Mouse (Mus musculus) layer of hippocampus, postnatal 10 days (tissue): ENCODE measurements around the gene Tert. TPM values are rescaled to one million over a fixed set of nuclear protein-coding genes. Genes with fewer than 3 reads are reported as not detected.

ENCODE experiments used
- DNase-seq, 2 experiments: peaks; one replicate each; pipeline ENCODE4 v3.0.0; 2021; ENCODE audit warnings: low spot score in 2 of 2
- total RNA-seq, 2 experiments: library from RNA; stranded (reverse); gene quantifications; 2 replicates each; pipeline ENCODE4 v1.2.3; 2021

Gene Tert
- total RNA-seq, 2 experiments from 2014 or later, result 4.8 to 5.6 TPM

DNA sequence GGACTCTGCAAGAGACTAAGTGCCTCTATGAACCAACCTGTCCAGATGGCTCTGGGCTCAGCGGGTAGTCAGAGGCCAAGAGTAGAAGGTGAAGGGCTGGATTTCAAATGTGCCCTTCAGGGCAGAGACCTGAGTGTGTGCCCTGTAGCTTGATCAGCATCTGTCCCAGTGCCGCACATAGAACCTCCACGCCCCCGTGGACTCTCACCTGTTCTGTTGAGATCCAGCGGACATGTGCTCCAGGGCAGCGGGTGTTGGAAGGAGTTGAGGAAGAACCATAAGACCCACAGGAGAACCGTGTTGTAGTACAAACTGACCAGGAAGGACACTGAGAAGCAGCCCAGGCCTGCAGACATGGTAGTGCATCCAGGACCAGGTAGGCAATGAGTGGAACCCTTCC, 48.5 kb downstream of the Tert start:
- DNase-seq, result no peak

DNA sequence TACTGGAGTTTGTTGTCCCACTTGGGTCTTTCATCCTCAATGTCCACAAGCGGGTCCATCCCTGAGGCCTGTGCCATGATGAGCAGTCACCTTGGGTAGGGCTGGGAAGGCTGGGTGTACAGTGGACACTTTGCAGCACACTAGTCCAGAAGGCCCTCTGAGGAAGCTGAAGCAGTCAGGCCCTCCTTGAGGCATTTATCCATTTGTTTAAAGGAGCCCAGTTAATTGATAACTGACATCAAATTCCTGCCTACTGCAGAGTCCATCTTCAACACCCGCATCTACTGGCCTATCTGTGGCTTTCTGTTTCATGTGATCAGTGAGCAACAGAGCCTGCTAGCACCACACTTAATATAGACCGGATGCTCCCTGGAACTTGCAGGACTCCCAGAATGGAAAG, 51.1 kb downstream of the Tert start, which contains the start of gene Slc6a18:
Gene Slc6a18 (minus strand): TSS at position 171 of the 400 bp plus-strand sequence.
- no peak for DNase-seq

GRCm38 (mm10) chr13:73679311-73679710, 52.6 kb downstream of the Tert start:
- no peak for DNase-seq

GRCm38 (mm10) chr13:73680394-73680793, 53.7 kb downstream of the Tert start:
- no peak for DNase-seq

GRCm38 (mm10) chr13:73682226-73682625, 55.5 kb downstream of the Tert start:
- DNase-seq, result no peak

GRCm38 (mm10) chr13:73683682-73684081, 57.0 kb downstream of the Tert start:
- DNase-seq, result peak in 1 of 2 experiments; percentile 21

- no peak for DNase-seq
Observed at GRCm38 (mm10) chr13:73684412-73684811, 57.7 kb downstream of the Tert start.

GRCm38 (mm10) chr13:73685502-73685901, 58.8 kb downstream of the Tert start:
- no peak for DNase-seq

DNA sequence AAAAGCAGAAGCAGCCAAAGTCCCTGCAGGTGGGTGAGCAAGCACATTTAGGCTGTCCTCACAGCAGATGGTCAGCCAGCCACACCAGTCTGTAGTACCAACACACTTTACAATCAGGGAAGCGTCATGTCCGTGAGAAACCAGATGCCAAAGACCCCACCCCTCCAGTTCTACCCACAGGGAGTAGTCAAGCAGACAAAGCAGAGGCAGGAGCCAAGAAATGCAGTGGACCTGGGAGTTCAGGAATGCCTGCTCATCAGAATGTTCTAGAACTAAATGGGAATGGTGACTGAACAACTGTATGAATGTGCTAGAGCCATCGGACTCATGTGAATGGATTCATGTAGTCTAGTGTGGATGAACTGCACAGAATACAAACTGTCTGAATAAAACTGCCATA, 60.9 kb downstream of the Tert start:
- DNase-seq, result no peak

DNA sequence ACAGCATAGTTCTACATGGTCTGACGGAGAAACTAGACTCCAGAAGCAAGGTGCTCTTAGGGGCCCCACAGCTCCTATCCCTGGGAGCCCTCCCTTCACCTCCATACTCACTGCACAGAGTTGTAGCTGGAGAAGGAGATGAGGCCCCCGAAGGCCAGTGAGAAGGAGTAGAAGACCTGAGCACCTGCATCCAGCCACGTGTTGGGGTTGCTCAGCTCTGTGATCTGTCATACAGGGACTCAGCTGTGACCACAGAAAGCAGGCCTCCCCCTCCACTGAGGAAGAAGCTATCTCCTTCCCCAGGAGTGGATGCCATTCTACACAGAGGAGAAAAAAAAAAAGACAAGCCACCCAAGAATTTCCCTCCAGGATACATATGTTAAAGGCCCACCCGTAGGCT, 62.2 kb downstream of the Tert start:
- no peak for DNase-seq

GRCm38 (mm10) chr13:73692249-73692868, 65.6 kb downstream of the Tert start:
- peak; percentile 74 to 78 for DNase-seq

DNA sequence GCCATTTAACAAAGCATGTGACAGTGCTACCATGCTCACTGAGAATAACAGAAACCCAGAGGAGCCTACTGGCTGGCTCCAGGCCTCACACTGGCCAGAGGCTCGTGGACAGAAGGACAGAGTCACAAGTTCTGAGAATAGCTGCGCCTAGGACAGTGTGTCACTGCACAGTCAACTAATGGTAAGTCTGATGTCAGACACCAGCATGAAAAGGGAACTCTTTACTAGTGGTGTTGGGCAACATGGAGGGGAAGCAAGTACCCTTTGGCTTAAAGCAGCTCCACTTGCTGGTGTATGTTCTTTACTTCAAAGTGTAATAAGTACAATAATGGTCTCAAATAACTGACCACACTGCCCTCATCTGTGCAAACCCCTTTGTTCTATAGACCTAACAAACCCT, 66.6 kb downstream of the Tert start:
- no peak for DNase-seq

- DNase-seq, result no peak
Observed at GRCm38 (mm10) chr13:73694972-73695371, 68.3 kb downstream of the Tert start.

GRCm38 (mm10) chr13:73696529-73696928, 69.8 kb downstream of the Tert start:
- no peak for DNase-seq

Other genes with a start within 250 kb of the Tert start
- gene Lpcat1, start 159.7 kb upstream of the Tert start, total RNA-seq, result 10 to 100 TPM; 75.5 to 77.8 TPM
- under 1 TPM; 0.30 to 0.56 TPM for gene Slc6a3, start 90.2 kb upstream of the Tert start, total RNA-seq
- gene Clptm1l, start 22.9 kb upstream of the Tert start, total RNA-seq, result 100 to 1,000 TPM; 111 to 127 TPM
- gene Slc6a18, start 51.1 kb downstream of the Tert start, total RNA-seq, result not detected
- gene Slc6a19, start 78.0 kb downstream of the Tert start, total RNA-seq, result under 1 TPM; 0.14 to 0.16 TPM
- gene Slc12a7, start 106.2 kb downstream of the Tert start, total RNA-seq, result 10 to 100 TPM in 1 of 2 experiments, 1 to 10 TPM in 1; 9.0 to 10.4 TPM
- 10 to 100 TPM; 12.9 to 15.3 TPM for gene Nkd2, start 220.7 kb downstream of the Tert start, total RNA-seq